Mouse (Mus musculus) C2C12 (cell line): ENCODE measurements around the gene Asic1.

Experiments used
- CTCF ChIP-seq: IDR thresholded peaks from one replicate; pipeline ENCODE4 v1.5.1; 2011; ENCODE audit not compliant: control insufficient read depth, insufficient read depth, insufficient read length
- MAX ChIP-seq: IDR thresholded peaks from one replicate; pipeline ENCODE4 v1.6.1; 2011; ENCODE audit warnings: mild to moderate bottlenecking, control low read depth
- MYOD1 ChIP-seq: IDR thresholded peaks from one replicate; pipeline ENCODE4 v1.6.1; 2011; ENCODE audit warnings: low read depth; ENCODE audit not compliant: control insufficient read depth, insufficient read length
- USF1 ChIP-seq: IDR thresholded peaks from one replicate; pipeline ENCODE4 v1.6.1; 2011; ENCODE audit warnings: low read depth, mild to moderate bottlenecking, control low read depth, moderate library complexity

DNA sequence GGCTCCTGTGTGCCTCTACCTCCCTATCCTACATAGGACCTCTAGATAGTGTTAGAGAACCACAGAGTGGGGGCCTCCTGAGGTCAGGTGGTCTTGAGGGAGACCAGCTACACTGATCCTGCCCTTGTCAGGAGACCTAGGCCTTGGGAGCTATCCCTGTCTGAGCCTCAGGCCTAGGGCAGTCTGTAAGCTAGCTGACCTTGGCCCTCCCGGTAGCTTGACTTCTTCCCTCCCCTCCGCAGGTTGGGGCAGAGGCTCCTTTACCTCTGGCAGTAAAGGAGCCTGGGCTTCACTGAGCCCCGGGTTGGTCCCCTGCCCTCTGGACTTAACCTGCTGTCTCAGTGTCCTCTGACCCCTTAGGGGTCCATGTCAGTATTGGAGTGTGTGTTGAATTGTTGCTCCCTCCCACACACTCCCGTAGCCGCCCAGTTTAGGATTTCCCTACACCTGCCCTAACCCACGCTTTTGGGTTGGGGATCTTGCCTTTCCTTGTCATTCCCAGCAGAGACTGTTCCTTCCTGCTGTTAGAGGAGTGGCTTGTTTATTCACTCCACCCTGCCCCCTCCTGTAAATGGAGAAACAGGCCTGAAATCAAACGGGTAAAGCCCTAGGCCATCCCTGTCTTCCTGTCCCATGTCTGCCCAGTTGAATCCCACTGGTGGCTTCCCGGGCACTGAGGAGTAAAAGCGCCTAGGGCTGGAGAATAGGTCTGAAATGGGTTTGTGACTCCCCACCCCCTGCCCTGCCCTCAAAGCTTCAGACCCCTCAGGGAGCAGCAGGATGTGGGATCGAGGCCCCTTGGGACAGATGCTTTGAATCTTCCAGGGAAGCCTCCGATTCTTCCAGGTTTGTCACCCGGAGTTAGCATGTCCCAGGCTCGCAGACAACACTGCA, 42.7 kb downstream of the Asic1 start:
- TF ChIP-seq CTCF (no peak), MYOD1 (no peak), USF1 (no peak), MAX (no peak)
